ENCODE assay signal across 28 mouse cellular contexts in the genomic region with DNA sequence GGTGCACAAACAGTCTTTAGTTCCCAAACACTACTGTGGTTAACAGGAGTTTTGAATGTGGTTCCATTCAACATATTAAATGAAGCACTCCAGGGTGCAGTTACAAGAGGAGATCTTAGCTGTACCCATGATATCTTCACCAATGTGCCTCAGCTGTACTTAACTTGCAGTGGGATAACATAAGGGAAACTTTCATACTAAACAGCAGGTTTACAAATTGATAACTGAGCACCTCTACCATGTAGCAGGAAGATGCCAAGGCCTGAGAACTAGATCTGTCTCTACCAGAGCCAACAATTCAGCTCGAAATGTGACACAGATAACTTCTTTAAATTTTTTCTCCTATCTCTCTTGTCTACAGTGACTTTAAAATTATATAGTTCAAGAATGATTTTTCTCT.
"Had no signal": no experiment of that assay in that cellular context is flagged by ENCODE, and none has a peak within 500 bp of the region (broad histone marks: within the 10 kb centered on the region; RNA-seq: fewer than 3 reads in every experiment).

No protein-coding gene starts in this region.

- DNase-seq: cerebellum, adult 8-10 months; cerebellum, adult 9-10 months; cerebellum, adult 9-11 months; cerebellum, postnatal 10 days; cerebellum, postnatal 14 days; cerebellum, postnatal 25 days; cerebellum, postnatal 36 days; embryo, embryonic 11 days; forebrain, postnatal 0 days; gastrocnemius, adult 2 months; gastrocnemius, postnatal 10 days; gastrocnemius, postnatal 14 days; gastrocnemius, postnatal 25 days; gastrocnemius, postnatal 36 days; heart, adult 11 months; heart, adult 18-20 months; heart, adult 2 months had no signal

- H3K36me3 ChIP-seq: embryonic facial prominence, embryonic 12.5 days; embryonic facial prominence, embryonic 13.5 days; embryonic facial prominence, embryonic 15.5 days; forebrain, embryonic 12.5 days; forebrain, embryonic 15.5 days had no signal

- H3K4me1 ChIP-seq: embryonic facial prominence, embryonic 10.5 days; embryonic facial prominence, embryonic 12.5 days; embryonic facial prominence, embryonic 13.5 days; embryonic facial prominence, embryonic 15.5 days; forebrain, embryonic 12.5 days; forebrain, embryonic 13.5 days had no signal

- H3K27me3 ChIP-seq: embryonic facial prominence, embryonic 12.5 days; embryonic facial prominence, embryonic 13.5 days; embryonic facial prominence, embryonic 15.5 days; forebrain, embryonic 12.5 days; forebrain, embryonic 13.5 days; forebrain, embryonic 15.5 days had no signal

- H3K9me3 ChIP-seq: embryonic facial prominence, embryonic 10.5 days; embryonic facial prominence, embryonic 12.5 days; embryonic facial prominence, embryonic 13.5 days; embryonic facial prominence, embryonic 15.5 days; forebrain, embryonic 10.5 days; forebrain, embryonic 12.5 days; forebrain, embryonic 13.5 days; forebrain, embryonic 15.5 days had no signal

- H3K4me3 ChIP-seq: embryonic facial prominence, embryonic 10.5 days; embryonic facial prominence, embryonic 12.5 days; embryonic facial prominence, embryonic 13.5 days; embryonic facial prominence, embryonic 15.5 days; erythroblast, embryonic 14.5 days; forebrain, embryonic 10.5 days; forebrain, embryonic 12.5 days; forebrain, embryonic 13.5 days; forebrain, embryonic 15.5 days; gastrocnemius, adult 2 months; heart, adult 2 months had no signal

- H3K9ac ChIP-seq: embryonic facial prominence, embryonic 12.5 days; embryonic facial prominence, embryonic 13.5 days; embryonic facial prominence, embryonic 15.5 days; forebrain, embryonic 12.5 days; forebrain, embryonic 13.5 days; forebrain, embryonic 15.5 days; forebrain, postnatal 0 days had no signal

- ATAC-seq: forebrain, embryonic 13.5 days; forebrain, embryonic 14.5 days; forebrain, embryonic 15.5 days; forebrain, embryonic 16.5 days; forebrain, postnatal 0 days had no signal

- H3K27ac ChIP-seq: embryonic facial prominence, embryonic 10.5 days; embryonic facial prominence, embryonic 12.5 days; embryonic facial prominence, embryonic 13.5 days; embryonic facial prominence, embryonic 15.5 days; forebrain, embryonic 10.5 days; forebrain, embryonic 12.5 days; forebrain, embryonic 13.5 days; forebrain, embryonic 15.5 days; gastrocnemius, adult 2 months; heart, adult 2 months had no signal
